Mouse (Mus musculus) mouse embryonic stem cell (cell line): ENCODE measurements around the gene Gkn2.

Experiments
- in situ Hi-C, 2 experiments: fragments of 300-500 bp; cut with MboI; formaldehyde crosslinking; loops; 1 replicate in 1 of 2; 3 replicates in 1 of 2; pipeline ENCODE4 v1.14.3; 2019 to 2020; ENCODE audit warnings: low sequenced_read_pairs in 2 of 2, low pct_unique_long_range_greater_than_20kb in 1 of 2, mixed read lengths in 1 of 2; ENCODE audit not compliant: unreplicated experiment in 1 of 2

The Gkn2 gene

DNA sequence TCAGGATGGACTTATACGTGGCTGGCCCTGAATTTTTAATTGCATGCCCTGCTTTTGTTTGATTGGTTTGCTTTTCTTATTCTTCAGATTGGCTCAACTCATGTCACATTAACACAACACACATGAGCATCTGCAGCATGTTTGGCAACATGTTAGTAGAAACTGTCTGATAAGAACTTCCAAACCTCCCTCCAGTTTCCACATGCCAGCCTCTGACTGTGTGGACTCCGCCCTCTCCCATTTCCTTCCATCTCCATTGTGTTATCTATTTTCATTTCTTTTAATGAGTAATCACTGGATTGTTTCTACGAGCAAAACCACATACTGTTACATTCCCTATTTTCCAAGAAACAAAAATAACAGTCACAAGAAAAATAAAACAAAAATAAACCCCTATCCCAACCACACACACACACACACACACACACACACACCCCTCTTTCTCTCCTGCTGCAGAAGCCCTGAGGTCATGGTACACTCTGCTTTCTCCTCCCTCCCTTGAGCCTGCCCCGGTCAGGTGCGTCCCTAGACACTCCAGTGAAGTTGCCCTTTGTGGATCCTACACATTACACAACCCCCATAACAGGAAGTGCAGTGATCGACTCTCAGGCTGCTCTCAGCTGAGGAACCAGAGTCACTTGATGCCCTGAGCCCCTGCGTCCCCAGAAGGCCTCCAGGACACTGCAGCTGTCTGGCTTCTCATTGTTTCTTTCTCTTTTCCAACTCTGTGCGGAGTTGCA lies 20.5 kb downstream of the Gkn2 start:
- in situ Hi-C loops, result loop anchor here in 1 of 2 experiments (10.0 kb wide), 1 partner anchor 61 kb away; no protein-coding TSS in a partner anchor

GRCm38 (mm10) chr6:87394783-87395182 lies 21.6 kb downstream of the Gkn2 start:
- in situ Hi-C loops, result loop anchor here (5.0 to 10.0 kb wide), 2 partner anchors 60 to 118 kb away; no protein-coding TSS in a partner anchor

DNA sequence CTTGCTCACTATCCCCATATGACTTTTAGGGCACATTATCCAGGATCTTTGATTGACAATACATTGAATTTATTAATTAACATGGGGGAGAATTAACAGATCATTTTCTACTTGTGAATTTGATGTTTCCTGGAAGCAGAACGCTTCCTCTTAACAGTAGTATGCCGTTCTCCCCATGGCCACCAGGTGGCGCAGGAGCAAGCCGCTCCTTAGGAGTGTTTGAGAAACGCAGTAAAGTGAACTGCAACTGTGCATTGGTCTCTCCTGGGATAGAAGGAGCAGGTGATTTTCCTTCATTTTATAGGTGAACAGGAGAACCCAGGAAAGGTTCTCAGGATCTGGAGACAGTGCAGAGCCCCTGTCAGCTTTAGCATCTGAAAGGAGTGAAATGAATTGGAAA lies 26.0 kb downstream of the Gkn2 start:
- in situ Hi-C loops, result loop anchor here (5.0 to 10.0 kb wide), 2 partner anchors 56 to 113 kb away; no protein-coding TSS in a partner anchor

DNA sequence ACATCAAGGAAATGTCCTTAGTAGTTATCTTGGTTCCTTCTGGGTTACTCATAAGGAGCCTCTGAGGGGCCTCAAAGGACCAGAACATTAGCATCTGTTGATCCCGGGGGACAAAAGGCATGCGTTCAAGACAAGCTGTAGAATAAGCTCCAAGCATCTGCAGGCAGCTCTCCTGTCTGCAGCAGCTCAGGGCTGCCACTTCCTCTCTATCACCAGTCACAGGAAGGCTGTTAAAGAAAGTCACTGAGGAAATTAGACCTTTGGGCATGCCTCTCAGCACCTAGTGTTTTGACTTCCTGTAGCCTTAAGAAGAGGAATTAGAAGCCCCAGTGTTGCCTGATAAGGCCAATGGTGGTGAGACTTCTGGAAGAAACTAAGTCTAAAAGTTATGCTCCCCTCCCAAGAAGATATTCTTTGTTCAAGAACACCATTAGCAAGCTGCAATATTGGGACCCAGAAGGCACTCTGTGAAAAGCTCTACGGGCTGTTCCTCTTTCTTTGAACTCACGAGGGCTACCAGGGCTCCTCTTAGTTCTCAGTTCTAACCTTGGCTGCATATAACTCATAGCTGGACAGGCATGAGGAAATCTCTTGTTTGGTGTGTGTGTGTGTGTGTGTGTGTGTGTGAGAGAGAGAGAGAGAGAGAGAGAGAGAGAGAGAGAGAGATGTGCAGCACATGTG lies 26.9 kb downstream of the Gkn2 start:
- in situ Hi-C loops, result loop anchor here (5.0 to 10.0 kb wide), 2 partner anchors 55 to 112 kb away; no protein-coding TSS in a partner anchor

GRCm38 (mm10) chr6:87401456-87401855 lies 28.3 kb downstream of the Gkn2 start:
- in situ Hi-C loops, result no loop called here

DNA sequence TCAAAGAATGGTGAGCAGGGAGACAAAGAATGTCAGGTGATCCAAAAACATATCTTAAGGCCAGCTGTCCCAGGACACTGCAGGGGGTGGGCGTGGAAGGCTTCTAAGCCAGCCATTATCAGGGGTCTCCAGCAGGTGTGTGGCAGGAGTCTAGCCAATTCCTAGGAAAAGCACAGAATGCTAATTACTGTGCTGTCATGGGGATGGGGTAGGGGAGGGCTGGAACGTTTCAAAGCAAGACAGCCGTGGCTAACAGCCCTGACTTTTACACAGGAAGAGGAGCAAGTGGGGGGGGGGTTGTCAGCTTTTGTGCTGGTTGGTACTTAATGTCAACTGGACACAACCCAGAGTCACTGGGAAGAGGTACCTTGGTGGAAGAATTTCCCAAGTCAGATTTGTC lies 38.9 kb downstream of the Gkn2 start:
- in situ Hi-C loops, result no loop called here

- in situ Hi-C loops, result no loop called here
Observed at GRCm38 (mm10) chr6:87422304-87422703, 49.1 kb downstream of the Gkn2 start.

DNA sequence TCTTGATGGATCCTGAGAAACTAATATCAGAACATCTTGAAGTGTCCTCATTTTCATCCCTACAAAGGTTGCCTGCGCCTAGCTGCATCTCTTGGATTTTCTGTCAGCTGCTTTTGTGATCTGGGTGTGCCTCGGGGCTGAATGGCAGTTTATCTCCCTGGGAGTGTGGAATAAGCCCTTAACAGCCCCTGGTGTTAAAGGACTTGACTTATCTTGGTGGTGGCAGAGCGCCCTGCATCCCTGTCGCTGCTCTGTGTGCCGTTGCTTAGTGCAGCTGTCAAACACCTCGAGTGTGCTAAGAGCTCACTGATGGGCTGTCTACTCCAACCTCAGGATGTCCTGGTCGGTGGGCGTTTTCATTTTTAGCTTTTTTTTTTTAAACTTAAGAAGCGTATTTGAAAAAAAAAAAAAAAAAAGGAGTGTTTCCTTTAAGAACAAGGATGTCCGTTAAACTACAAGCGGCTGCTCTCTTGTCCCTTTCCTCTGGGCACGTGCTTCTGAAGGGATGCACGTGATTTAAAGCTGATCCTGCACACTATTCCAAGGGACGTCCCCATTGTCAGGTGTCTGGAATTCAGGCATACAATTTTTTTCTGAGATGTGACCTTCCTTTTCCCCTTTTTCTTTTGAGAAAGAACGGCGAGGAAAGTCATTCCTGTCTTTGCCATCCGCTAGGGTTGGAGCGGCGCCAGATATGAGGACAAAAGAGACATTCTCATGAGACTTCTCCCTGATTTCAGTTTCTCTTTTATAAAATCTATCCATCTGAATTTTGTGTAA lies 51.1 kb downstream of the Gkn2 start:
- in situ Hi-C loops, result no loop called here

DNA sequence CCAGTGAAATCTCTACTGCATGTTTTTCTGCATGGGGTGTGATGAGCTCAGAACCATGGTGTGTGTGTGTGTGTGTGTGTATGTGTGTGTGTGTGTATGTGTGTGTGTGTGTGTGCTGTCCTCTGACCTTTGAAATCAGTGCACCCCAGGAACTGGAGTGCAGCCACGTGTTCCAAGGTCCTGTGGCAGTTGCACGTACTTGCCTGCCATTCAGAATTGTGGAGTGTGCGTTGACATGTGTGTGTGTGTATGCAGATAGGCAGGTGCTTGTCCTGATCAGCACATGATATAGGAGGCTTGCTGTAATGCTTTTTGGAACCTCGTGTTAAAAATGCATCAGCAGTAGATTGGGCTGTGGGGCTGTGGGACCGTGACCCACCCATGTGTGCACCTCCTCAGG lies 53.8 kb downstream of the Gkn2 start:
- in situ Hi-C loops, result no loop called here

GRCm38 (mm10) chr6:87427616-87428015 lies 54.5 kb downstream of the Gkn2 start:
- in situ Hi-C loops, result no loop called here

DNA sequence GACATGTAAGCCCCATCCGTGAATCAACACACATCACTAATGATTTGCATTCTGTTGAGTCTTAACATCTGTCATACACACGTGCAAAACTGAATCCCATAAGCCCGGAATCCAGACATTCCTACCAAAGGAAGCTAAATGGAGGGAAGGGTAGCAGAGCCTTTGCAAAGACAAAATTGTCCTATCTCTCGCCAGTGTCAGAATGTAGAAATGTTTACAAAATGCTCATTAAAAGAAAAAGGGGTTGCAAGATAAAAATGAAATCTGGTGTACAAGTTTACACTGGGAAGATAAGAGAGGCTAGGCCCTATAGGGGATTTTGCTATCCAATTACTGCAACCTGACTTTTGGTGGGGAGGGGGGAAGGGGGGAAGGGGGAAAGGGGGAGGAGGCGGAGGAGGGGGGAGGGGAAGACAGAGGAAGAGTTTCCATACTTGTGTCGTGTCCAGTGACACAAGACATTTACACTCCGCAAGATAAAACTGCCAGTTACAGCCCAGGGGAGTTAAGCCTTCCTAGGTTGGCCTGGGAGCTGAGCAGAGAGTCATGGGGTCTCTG lies 55.4 kb downstream of the Gkn2 start, which contains the start of gene Bmp10:
TSS of gene Bmp10 (plus strand) at position 508 of the 558 bp plus-strand sequence.
- in situ Hi-C loops, result no loop called here
